Mouse (Mus musculus) forebrain, postnatal 0 days (tissue): ENCODE measurements around the gene Bach1. TPM values are rescaled to one million over a fixed set of nuclear protein-coding genes. Genes with fewer than 3 reads are reported as not detected.

Source experiments
- ATAC-seq: fragments of 200-750 bp; cut with Nextera tagmentation; 2 replicates; pipeline ENCODE4 v1.8.0; 2017; ENCODE audit warnings: mild to moderate bottlenecking, moderate library complexity
- DNase-seq: peaks from one replicate; pipeline ENCODE4 v3.0.0-alpha.2; 2015
- H3K27ac ChIP-seq: fragments of 300-500 bp; sonication (generic); 2 replicates; pipeline ENCODE4 v1.5.1; 2014; ENCODE audit warnings: low read depth, mild to moderate bottlenecking, antibody characterized with exemption, low read length, moderate library complexity, mixed read lengths
- H3K27me3 ChIP-seq: fragments of 300-500 bp; sonication (generic); 2 replicates; pipeline ENCODE4 v1.6.1; 2014; ENCODE audit warnings: mild to moderate bottlenecking, low read length, mixed read lengths; ENCODE audit not compliant: insufficient read depth
- H3K36me3 ChIP-seq: fragments of 300-500 bp; sonication (generic); 2 replicates; pipeline ENCODE4 v1.6.1; 2014; ENCODE audit warnings: mild to moderate bottlenecking, moderate library complexity; ENCODE audit not compliant: insufficient read depth
- H3K4me1 ChIP-seq: fragments of 300-500 bp; sonication (generic); 2 replicates; pipeline ENCODE4 v1.6.1; 2014; ENCODE audit warnings: antibody characterized with exemption; ENCODE audit not compliant: insufficient read depth
- H3K4me2 ChIP-seq: fragments of 300-500 bp; sonication (generic); 2 replicates; pipeline ENCODE4 v1.6.1; 2014; ENCODE audit warnings: low read depth, mild to moderate bottlenecking, moderate library complexity
- H3K4me3 ChIP-seq: fragments of 300-500 bp; sonication (generic); 2 replicates; pipeline ENCODE4 v1.5.1; 2014; ENCODE audit warnings: low read depth, low read length, mixed read lengths
- H3K9ac ChIP-seq: fragments of 300-500 bp; sonication (generic); 2 replicates; pipeline ENCODE4 v1.6.1; 2014; ENCODE audit warnings: mild to moderate bottlenecking
- H3K9me3 ChIP-seq: fragments of 300-500 bp; sonication (generic); 2 replicates; pipeline ENCODE4 v1.6.1; 2016; ENCODE audit warnings: low read length
- CTCF ChIP-seq: sonication (generic); IDR thresholded peaks from 2 replicates; pipeline ENCODE4 v1.5.1; 2016; ENCODE audit warnings: antibody characterized with exemption, control low read depth, low read depth
- WGBS: fragments of 180-500 bp; shearing (Covaris S2); extraction: QIAGEN DNeasy Blood & Tissue Kit; methylation state at CpG from one replicate; pipeline ENCODE4 v1.1.7; 2014; 5-methylcytosine and 5-hydroxymethylcytosine counted together
- polyA plus RNA-seq: library from polyadenylated mRNA; unstranded; fragments of >200 nt; fragmentation: Nextera tagmentation; extraction: Ambion mirVana; gene quantifications from 2 replicates; pipeline ENCODE4 v1.2.1, GENCODE M21; 2015
- total RNA-seq: library from RNA; depleted of rRNA; stranded (reverse); fragments of >200 nt; gene quantifications from 2 replicates; pipeline ENCODE4 v1.2.3, GENCODE M21; 2014

The Bach1 gene
- total and polyA plus RNA-seq, 2 experiments from 2014 or later, result 13.0 to 50.0 TPM

DNA sequence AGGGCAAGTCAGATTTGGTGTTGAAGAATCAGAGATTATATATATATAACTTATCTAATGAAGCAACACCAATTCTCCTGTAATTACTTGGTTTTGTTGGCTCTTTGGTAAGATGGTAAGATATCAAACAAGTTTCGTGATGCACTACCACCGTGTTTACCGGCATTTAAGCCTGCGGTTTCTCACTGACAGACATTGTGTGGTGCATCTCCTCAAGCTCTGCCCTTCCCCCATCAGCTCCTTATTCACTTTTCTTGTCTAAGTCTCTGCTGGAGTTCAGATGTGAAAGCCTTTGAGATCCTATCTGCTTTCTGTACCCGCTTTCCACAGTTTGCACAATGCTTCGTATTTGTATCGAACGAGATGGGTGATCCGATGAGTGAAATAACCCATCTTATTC, 41.5 kb upstream of the Bach1 start:
- Histone ChIP-seq H3K4me2 (no peak overlapping the region), H3K4me1 (no peaks in the 10 kb centered on the region), H3K27ac (no peak overlapping the region), H3K4me3 (no peak overlapping the region), H3K36me3 (no peaks in the 10 kb centered on the region), H3K27me3 (no peaks in the 10 kb centered on the region), H3K9me3 (no peaks in the 10 kb centered on the region), H3K9ac (no peak overlapping the region)
- 93% methylated on average over 9 of the region's 9 CpGs for WGBS
- TF ChIP-seq CTCF, result no peak
- DNase-seq (no peak), ATAC-seq (no peak)

DNA sequence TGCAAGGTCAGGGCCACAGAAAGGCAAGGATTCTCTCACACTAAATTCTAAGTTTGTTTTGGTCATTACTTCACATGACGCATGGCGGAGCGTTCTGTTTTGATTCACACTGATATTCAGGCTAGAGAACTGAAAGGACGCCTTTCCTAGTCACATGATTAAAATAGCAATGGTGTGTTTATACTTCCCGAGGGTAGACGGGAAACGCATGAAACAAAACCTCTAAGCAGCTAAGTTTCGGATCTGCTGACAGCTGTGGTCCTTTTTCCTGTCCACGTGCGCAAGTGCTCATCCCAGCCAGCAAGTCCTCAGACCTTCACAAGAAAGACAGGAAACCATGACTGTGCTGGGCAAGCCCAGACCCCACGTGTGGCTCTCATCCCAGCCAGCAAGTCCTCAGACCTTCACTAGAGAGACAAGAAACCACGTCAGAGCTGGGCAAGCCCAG, 37.7 kb upstream of the Bach1 start:
- H3K27me3 ChIP-seq, result no peaks in the 10 kb centered on the region
- H3K9ac ChIP-seq, result no peak overlapping the region
- ATAC-seq, result no peak
- H3K4me3 ChIP-seq, result no peak overlapping the region
- no peaks in the 10 kb centered on the region for H3K4me1 ChIP-seq
- WGBS, result 80% methylated on average over 12 of the region's 12 CpGs
- no peak for TF ChIP-seq CTCF
- H3K9me3 ChIP-seq, result no peaks in the 10 kb centered on the region
- DNase-seq, result no peak
- H3K27ac ChIP-seq, result no peak overlapping the region
- no peaks in the 10 kb centered on the region for H3K36me3 ChIP-seq
- no peak overlapping the region for H3K4me2 ChIP-seq

DNA sequence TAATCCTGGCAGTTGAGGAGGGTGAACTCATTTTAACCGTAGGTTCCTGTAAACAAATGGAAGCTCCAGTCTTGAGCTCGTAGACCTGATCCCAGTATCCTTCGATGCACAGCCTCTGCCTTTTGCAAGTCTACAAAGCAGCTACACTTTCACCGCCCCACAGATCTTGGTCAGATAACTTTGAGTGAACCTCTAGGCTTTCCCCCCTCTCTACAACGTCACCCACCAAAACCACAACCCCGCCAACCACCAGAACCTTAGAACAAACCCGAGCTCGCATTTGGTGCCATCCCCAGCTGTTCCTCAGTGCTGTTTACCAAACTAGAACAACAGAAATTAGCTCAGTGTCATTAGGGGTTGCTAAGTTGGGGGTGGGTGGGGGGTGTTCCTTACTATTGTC, 37.1 kb upstream of the Bach1 start:
- Histone ChIP-seq H3K9me3 (no peaks in the 10 kb centered on the region), H3K36me3 (no peaks in the 10 kb centered on the region), H3K4me3 (no peak overlapping the region), H3K4me1 (no peaks in the 10 kb centered on the region), H3K27me3 (no peaks in the 10 kb centered on the region), H3K4me2 (no peak overlapping the region), H3K9ac (no peak overlapping the region), H3K27ac (no peak overlapping the region)
- no peak for TF ChIP-seq CTCF
- DNase-seq (no peak), ATAC-seq (no peak)
- 89% methylated on average over 8 of the region's 8 CpGs for WGBS

DNA sequence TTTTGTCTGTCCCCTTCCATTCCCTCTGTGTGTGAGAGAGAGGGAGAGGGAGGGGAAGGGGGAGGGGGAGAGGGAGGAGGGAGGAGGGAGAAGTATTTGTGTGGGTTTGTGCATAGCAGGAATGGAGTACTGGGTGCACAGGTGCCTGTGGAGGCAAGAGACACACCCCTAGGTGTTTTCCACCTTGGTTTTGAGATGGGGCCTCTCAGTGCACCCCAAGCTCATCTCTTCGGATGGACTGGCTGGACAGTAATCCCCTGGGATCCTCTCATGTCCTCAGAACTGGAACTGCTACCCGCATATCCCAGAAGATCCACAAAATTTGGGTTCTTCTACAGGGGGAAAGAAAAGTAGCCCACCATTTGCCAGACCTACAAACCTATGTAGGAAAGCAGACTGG, 36.2 kb upstream of the Bach1 start:
- no peak for DNase-seq
- Histone ChIP-seq H3K4me3 (no peak overlapping the region), H3K4me1 (no peaks in the 10 kb centered on the region), H3K4me2 (no peak overlapping the region), H3K27ac (no peak overlapping the region), H3K9ac (no peak overlapping the region), H3K9me3 (no peaks in the 10 kb centered on the region), H3K36me3 (no peaks in the 10 kb centered on the region), H3K27me3 (no peaks in the 10 kb centered on the region)
- TF ChIP-seq CTCF, result no peak
- WGBS, result 90% methylated on average over 2 of the region's 2 CpGs
- ATAC-seq, result no peak

DNA sequence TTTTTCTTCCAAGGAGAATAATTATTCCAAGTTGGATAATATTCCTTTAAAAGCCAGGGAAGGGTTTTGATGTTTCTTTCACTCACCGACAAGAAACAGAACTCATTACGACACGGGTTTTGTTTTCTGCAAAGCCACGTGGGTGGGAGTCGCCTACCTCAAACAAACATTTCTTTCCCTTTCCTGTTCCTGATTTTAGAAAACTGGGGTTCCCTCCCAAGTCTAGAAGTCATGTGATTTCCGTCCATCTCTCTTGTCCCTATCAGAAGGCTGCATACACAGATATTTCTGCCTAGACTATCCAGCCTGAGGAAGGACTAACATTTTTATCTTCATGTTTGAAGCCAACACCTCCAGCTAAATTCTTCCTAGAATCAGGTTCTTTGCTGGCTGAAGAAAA, 34.9 kb upstream of the Bach1 start:
- TF ChIP-seq CTCF, result no peak
- Histone ChIP-seq H3K27me3 (no peaks in the 10 kb centered on the region), H3K9ac (no peak overlapping the region), H3K27ac (no peak overlapping the region), H3K36me3 (no peaks in the 10 kb centered on the region), H3K4me1 (no peaks in the 10 kb centered on the region), H3K4me3 (no peak overlapping the region), H3K9me3 (no peaks in the 10 kb centered on the region), H3K4me2 (no peak overlapping the region)
- 76% methylated on average over 6 of the region's 6 CpGs for WGBS
- DNase-seq (no peak), ATAC-seq (no peak)

DNA sequence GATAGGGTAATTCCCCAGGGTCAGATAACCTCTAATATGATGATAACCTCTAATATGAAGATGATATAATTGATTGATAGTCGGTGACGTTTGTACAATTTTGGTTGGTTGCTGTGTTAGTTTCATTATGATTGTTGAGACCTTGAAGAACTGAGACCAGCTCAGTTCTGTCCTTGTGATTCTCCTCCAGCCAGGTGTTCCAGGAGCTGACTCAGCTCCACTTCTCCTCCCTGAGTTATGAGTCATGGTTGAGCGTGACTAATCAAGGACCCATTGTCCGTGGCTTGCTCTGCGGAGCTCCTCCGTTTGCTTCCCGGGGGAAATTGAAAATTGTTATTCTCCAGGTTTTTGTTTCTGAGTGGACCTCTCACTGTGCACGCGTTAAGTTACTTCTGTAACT, 33.5 kb upstream of the Bach1 start:
- ATAC-seq, result no peak
- no peak overlapping the region for H3K4me2 ChIP-seq
- no peak for TF ChIP-seq CTCF

DNA sequence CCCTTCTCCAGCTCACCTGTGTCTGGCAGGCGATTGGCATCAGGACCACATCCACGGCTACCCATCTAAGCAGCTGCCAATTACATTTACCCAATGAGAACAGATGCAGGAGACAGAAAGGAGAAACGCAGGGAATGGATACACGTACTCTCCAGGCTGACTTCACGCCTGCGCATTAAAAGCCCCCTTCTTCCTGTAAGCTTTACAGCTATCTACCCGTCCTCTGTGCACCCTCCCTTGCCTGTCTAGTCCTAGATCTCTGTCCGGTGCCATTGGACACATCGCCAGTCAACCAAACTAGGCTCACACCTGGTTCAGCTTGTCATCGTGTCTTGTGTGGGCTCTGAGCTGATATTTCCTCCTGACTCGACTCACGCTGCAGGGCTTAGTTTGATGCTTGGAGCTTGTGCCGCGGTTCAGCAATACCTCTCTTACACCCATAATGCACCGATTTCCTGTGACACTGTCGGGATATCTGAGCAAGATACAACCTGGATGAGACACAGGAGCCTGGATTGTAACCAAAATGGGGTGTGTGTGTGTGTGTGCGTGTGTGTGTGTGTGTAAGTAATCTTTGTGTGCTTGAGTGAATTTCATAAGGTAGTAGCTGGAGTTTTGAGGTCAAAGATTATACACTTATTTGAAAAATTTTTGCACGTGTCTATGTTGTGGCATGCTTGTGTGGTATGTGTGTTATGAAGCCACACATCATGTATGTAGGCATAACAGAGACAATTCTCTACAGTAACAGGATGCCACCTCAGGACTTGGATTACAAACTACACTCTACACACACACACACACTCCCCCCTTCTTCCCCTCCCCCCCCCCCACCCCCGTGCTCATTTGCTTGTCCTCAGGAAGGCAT, 32.8 kb upstream of the Bach1 start:
- TF ChIP-seq CTCF, result no peak
- WGBS, result 90% methylated on average over 19 of the region's 19 CpGs

More for the DNA sequence above, 33.5 kb upstream of the Bach1 start:
- Histone ChIP-seq H3K4me3 (no peak overlapping the region), H3K36me3 (no peaks in the 10 kb centered on the region), H3K27ac (no peak overlapping the region), H3K27me3 (no peaks in the 10 kb centered on the region), H3K4me1 (no peaks in the 10 kb centered on the region), H3K9ac (no peak overlapping the region), H3K9me3 (no peaks in the 10 kb centered on the region)
- DNase-seq, result no peak
- WGBS, result 80% methylated on average over 9 of the region's 9 CpGs

More for the DNA sequence above, 32.8 kb upstream of the Bach1 start:
- H3K4me2 ChIP-seq, result no peak overlapping the region
- ATAC-seq (no peak), DNase-seq (no peak)
- H3K36me3 ChIP-seq, result no peaks in the 10 kb centered on the region
- H3K27ac ChIP-seq, result no peak overlapping the region
- no peaks in the 10 kb centered on the region for H3K27me3 ChIP-seq
- no peak overlapping the region for H3K9ac ChIP-seq
- no peaks in the 10 kb centered on the region for H3K9me3 ChIP-seq
- H3K4me1 ChIP-seq, result no peaks in the 10 kb centered on the region
- no peak overlapping the region for H3K4me3 ChIP-seq
